Mouse (Mus musculus): ENCODE results near the gene Hnrnpd.

The Hnrnpd gene

DNA sequence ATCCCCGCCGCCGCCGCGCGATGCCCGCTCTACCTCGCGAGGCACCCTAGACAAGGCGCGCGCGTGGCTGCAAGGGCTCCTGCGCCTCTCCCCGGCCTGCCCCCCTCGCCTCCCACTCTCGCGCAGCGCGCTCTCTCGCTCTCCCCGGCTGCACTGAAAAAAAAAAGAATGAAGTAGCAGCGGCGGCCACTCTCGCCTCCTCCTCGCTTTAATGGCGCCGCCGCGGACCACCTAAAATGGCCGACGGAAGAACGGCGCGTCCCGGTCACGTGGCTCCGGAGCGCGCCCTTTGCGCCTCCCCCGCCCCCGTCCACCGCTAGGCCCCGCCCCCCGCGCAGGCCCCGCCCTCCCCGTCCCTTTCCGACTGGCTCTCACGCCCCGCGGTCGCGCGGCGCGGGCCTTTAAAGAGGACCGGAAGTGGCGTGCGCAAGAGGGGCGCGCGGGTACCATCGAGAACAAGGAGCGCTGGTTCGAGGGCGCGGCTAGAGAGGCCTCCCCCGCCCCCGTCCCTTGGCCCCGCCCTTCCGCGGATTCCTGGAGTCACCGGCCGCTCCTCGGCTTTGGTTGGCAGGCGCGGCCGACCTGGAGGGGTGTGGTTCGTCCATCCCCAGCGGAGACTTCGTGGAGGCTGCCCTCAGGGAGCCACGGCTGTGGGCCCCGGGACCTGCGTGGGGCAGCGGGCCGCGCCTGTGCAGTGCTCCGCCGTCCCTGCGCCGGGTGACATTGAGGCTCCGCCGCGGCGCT, at the start of gene Hnrnpd, which contains the start of gene 4930524J08Rik:
TSS of gene Hnrnpd (minus strand) at position 240 of the 744 bp plus-strand sequence.
TSS of gene 4930524J08Rik (plus strand) at position 363 of the 744 bp plus-strand sequence.
- DNase-seq = peak; percentile 94 to 98

DNA sequence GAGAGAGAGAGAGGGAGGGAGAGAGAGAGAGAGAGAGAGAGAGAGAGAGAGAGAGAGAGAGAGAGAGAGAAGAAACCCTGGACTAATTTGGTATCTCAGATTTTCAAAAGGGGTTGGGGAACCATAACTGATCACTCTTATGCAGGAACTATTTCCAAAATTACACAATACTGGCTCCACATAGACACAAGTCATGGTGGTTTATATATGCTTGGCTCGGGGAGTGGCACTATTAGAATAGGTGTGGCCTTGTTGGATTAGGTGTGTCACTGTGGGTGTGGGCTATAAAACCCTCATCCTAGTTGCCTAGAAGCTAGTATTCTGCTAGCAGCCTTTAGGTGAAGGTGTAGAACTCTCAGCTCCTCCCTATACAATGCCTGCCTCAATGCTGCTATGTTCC, 46.1 kb upstream of the Hnrnpd start:
- DNase-seq = no peak

DNA sequence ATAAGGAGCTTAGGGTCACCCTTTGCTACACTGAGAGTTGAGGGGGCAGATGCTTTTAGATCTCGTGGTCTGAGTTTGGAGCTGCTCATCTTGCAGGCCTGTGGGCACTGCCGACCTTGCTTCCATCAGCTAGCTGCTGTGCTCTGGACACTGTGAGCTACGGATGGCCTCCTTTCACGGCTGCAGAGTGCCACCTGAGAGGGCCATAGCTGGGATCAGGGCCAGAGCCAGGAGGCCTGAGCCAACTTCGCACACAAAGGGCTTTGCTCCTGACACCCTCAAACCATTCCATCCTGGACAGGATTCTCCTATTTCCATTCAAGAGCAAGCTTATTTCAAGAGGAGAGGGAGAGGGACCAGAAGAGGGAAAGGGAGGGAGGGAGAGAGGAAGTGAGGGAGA, 45.7 kb upstream of the Hnrnpd start:
- DNase-seq = no peak

DNA sequence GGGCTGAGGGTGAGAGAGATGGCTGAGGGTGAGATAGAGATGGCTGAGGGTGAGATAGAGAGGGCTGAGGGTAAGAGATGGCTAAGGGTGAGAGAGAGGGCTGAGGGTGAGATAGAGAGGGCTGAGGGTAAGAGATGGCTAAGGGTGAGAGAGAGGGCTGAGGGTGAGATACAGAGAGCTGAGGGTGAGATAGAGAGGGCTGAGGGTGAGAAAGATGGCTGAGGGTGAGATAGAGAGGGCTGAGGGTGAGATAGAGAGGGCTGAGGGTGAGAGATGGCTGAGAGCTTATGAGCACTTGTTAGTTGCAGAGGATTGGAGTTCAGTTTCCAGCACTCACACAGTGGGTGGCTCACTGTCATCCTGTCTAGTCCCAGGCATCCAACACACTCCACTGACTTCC, 41.4 kb upstream of the Hnrnpd start:
- no peak for DNase-seq

DNA sequence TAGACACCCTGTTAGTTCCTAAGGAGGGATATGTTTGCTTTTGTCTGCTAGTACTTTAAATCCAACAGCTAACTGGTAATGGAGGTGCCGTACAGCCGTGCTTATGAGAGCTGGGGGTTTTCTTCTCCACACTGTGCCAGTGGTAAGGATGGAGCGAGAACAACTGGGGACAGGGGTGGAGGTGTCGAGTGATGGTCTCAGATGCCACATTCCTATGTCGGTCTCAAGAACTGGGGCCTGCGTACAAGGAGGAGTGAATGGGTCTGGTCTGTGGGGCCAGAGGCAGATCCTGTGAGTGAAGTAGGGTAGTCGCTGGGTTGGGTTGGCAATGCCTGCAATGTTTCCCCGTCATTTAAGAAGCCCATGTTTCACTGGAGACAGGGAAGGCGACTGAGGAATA, 33.9 kb upstream of the Hnrnpd start:
- no peak for DNase-seq

DNA sequence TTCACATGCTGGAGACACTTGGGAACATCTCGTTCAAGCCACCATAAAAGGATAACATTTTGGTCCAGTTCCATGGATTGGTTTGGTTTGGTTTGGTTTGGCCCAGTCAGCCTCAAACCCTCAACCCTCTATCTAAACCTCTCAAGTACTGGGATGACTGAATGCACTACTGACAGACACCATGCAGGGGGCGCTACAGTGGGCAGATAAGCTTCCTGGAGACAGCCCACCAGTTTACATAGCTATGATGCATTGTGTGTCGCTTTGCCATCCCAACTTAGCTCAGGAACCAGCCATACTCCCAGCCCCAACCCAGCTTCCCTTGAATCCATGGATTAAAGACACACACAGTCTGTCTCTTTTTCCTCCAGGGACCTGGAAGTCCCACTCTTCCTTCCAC, 29.7 kb upstream of the Hnrnpd start:
- DNase-seq = no peak

DNA sequence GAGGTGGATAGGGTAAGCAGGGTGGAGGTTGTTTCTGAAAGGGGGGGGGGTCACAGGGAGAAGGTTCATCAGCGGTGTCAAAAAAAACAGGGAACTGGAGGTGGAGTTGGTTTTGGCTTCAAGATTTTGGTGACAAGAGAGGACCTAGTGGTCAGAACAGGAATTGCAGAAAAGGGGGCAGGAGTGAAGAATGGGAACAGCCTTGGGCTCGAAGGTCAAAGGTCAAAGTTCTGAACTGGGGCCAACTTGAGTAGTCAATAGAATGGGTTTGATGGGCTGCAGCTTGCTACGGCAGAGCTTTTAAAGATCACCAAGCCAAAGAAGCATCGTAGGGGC, 28.3 kb upstream of the Hnrnpd start:
- DNase-seq = no peak

DNA sequence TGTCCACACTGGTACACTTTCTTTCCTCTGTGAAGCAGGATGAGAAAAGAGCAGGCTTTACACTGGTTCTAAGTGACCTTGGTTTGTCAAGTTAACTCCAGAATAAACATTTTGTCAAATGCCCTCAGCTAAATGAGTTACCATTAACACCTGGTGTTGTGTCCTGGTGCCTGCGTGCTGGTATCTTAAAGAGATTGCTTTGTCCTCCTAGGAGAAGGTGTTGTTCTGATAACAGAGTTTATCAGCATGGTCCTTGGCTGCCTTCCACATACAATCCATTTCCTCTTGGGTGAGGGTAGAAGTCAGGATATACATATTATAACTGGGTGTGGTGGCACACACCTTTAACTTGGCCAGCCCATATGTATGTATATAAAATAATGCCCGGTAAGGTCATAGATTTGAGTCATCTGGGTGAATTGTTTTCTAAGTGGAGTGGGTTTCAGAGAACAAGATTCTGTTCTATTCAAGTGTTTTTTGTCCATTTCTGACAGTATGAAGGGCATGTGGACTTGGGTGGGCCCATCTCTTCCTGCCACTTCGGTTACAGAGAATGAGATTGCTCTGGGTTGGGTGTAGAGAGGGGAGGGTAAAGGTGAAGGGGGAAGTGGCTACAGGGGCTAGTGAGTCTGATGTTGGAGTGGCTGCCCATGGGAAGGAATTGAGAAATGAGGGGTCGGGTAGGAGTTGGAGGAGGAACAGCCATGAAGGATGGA, 27.7 kb upstream of the Hnrnpd start:
- DNase-seq = no peak

DNA sequence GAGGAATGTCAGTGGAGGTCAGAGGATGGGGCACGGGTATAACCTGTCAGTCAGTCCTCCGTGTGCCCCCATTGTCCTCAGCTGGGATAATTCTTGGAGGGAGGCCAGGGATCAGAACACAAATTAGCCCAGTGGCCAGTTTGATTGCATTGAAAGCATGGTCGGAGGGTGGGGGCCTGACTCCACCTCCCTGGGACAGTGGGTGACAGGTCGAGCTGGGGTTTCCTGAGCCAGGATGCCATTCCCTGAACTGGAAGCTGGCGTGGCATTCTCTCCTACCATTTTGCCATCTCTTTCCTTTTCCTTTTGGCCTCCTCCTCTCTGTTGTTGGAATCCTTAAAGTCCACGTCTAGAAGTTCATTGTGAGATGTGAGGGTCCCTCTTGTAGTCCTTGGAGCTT, 27.2 kb upstream of the Hnrnpd start:
- DNase-seq = no peak

DNA sequence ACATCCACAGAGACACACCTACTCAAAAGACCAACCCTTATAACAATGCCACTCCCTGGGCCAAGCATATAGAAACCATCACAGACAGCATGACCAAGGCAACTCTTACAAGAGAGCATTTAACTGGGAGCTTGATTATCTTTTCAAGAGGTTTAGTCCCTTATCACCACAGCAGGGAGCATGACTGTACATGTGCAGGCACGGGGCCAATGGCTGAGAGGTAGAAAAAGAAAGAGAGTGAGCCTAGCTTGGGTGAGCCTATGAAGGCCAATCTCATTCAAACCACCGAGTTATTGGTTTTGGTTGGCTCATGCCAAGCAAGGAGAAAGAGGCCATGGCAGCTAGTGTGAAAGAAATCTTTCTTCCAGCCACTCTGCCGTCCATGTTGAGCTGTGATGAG, 26.7 kb upstream of the Hnrnpd start:
- DNase-seq = no peak

DNA sequence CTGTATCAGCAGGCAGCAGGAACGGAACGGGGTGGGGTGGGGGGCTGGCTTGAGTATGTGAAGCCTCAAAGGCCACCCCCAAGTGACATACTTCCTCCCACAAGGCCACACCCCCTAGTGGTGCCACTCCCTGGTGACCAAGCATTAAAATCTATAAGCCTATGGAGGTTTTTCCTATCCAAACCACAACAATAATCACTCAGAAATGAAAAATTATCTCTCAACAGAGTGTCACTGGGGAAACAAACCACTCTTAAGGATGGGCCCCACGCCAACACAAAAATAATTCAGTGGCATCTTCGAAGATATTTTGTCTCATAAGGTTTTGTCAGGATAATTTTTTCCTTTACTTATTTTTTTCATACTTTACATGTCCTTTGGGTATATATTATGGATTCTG, 25.2 kb upstream of the Hnrnpd start:
- no peak for DNase-seq

DNA sequence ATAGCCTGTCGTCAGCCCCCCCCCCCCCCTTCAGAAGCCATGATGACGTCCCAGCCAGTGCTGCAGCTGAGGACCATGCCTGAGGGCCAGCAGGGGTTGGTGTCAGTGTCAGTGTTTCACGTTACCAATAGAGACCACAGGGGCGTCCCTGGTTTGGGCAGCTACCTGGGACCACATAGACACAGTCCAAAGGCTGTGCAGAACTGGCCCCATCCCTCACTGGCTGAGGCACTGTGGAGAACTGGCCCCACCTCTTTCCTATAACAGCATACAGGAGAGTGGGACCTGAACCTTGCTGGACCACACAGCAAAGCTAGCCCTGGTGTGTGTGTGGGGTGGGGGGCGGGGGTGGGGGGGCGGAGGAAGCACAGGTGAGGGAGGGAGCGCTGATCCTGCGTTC, 21.8 kb upstream of the Hnrnpd start:
- no peak for DNase-seq

DNA sequence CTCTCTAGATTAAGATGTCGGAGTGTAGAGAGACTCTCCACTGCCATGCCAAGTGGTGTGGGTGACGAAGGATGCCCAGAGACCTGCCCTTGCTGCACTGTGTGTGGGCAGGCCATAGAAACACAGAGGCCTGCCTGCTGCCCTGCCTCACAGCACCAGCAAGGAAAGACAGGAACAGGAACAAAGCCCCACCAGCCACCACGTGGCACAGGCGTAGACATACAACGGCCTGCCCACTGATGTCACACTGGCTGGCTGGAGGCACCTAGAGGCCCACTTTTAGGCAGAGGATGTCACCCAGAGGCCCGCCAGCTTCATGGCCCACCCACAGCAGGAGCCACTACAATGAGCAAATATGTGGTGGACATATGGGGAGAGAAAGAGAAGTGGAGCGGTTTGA, 21.3 kb upstream of the Hnrnpd start:
- no peak for DNase-seq

DNA sequence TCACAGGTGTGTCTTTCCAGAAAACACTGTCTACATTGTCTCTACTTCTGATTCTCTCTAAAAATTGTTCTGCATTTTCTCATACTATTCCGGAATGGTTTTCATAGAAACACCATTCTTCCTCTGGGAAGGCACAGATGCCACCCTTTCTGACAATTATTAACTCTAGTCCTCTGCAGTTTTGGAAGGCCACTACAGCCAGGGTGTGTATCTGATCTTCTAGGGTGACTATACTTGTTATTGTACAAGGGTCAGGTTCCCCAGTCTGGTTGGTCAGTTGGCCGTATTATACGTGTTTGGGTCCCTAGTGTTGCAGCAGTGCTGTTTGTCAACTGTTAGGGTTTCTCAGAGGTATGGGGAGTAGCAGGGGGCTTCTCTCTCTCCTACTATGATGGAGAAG, 15.9 kb upstream of the Hnrnpd start:
- DNase-seq = no peak

DNA sequence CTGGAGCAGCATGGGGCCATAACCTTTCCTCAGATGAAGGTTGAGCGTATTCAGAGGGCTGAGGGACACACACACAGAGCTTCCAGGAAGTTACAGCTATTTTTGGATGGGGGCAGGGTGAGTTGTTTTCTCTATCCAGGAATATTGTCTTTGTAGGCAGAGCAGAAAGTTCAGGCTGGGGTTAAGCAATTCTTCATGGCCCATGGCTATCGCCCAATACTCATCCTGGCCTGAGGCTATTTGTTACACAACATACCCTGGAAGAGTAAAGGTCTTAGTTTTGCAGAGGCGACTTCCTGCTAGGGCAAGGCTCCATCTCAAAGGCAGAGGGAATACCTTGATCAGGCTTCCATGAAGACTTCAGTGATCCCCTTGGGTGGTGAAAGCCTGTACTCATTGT, 15.4 kb upstream of the Hnrnpd start:
- no peak for DNase-seq

DNA sequence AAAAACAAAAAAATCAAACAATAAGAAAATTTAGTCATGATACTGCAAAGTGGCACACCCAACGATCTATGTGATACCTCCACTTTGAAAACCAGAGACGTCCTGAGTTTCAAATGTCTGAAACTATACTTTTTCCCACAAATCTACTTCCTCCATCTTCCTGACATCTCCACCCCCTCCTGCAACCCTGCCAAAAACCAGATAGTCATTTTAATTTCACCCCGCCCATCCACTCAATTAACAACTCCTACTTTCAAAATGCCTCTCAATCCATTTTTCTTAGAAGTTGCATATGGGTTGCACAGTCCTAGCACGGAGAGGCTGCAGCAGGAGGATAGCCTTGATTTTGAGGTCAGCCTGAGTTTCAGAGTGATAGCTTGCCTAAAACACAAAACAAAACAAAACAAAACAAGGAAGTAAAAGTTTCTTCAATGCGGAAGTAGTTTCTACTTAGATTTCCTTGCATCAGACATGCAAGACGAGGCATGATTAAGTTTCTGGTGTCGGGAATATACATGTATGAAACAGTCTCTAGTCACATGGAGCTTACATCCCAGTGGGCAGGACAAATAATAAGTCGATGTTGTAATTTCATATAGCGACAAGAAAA, 4.8 kb upstream of the Hnrnpd start:
- DNase-seq = no peak

DNA sequence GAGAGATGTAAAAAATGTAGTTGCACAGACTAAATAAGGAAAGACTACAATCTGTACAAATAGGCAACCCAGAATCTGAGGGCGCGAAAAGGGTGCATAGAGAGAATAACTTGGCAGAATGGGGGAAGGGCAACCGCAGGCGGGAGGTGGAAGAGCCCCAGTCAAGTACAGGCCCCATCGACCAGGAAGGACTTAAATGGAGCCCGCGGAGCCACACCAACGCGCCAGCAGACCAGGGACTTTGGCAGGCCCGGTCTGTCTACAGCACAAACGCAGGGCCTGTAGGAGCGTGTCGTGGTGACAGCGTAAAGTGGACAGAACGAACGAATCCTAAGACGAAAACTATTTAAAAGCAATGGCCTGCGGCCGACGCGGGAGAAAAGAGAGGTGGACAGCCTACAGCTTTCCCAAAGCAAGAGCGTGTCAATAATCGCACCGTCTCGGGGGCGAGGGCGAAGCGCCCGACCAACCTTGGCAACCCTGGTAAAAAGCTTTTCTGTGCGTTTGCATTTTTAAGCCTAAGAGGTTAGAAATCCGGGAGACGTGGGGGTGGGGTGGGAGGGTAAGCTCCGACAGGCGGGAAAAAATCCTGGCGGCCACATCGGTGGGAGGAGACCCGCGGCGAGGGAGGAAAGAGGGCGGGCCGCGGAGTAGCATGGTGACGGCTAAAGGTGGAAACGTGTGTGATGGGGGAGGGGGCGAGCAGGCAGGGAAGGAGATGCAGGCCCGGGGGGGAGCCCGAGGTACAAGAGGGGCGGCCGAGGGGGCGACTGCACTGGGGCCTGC, 1.0 kb downstream of the Hnrnpd start:
- peak; percentile 85 to 87 for DNase-seq

DNA sequence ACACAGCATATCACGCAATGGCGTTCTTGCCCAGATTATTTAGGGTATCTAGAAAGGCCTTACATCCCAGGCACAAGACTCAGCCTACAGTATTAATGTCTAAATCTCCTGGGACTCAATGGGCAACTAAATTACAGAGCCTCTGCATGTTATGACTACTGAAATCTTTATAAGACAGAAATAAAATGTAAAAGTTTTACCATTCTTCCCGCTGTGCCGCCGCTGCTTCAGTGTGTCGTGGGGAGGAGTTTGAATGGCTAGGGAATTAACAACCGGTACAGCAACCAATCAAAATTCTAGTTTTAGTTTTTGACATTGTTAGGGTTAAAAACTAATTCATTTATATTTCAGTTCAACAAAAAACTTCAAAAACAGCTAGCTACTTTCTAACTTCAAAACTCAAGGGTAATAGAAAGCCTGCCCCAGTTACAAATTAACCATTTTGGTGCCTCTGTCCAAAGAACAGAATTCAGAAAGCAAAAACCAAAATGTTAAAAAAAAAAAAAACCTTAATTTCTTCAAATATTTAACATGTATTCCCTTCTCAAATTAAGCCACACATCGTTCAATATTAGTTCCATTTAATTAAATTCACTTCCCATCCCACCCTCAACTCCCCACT, 2.3 kb downstream of the Hnrnpd start:
- DNase-seq = no peak

DNA sequence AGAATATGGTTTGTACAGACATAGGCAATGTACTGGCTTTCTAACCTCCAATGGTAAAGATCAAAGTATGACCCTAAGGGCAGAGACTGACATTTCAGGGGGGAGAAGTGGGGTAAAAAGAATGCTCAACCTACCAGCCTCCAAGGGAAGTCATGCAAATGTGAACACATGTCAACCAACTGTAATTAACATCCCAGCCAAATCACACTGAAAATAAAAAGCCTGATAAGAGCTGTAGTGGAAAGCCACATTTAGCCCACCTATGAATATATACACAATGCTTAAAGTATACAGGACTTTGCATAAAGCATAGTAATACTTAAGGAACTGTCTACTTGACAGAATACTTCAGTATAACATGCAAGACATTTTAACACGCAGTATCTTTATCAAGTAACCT, 3.0 kb downstream of the Hnrnpd start:
- DNase-seq = no peak

DNA sequence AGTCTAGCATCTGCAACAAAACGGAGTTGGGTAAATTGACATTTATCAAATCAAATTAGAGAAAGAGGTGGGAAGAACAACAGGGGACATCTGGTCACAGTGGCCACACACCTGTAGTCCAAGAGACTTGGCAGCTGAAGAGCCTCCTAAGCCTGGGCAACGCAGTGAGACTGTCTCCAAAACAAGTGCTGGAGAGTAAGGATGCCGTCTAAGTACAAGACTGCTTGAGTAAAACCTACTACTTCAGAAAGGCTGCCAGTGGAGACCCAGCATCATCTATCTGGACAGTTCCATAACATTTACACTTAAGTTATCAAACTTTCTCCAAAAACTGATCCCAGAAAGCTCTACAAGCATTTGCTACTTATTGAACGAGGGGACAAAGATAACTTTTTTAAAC, 3.7 kb downstream of the Hnrnpd start:
- DNase-seq = no peak

DNA sequence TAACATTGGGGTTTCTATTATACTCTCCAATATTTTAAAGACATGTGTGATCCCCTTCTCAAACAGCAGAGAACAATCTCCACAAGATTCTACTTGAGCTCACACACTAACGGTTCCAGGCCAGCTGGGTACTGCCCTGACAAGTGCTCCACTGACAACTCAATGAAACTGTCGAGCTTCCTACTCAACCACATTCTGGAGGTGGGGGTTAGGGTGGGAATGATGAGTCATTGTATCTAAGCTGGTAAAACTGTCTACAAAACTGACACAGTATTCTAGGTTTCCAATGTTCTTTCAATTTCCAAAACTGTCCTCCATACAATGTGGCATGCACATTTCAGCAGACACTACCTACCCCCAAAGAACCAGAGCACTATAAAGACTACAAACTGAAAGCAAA, 4.8 kb downstream of the Hnrnpd start:
- no peak for DNase-seq

DNA sequence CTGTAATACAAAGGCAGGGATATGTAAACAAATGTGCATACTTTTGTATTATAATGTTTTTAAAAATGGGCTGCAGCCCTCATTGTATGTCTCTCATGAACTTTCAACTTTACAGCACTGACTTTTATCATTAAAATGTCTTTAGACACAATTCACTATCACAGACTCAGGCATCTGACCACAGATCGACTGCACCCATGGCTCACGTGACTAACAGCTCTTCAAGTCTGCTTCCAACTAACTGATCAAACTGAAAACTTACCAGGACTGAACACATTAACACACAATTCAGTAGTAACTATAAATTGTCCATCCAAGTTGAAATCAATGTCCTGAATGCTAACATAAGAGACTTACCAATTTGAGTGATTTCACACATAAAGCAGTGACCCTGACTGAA, 18.8 kb downstream of the Hnrnpd start:
- DNase-seq = no peak
